Mouse (Mus musculus) cerebellum, adult 8-10 months (tissue): ENCODE measurements around the gene Erich3.
"Not testable (repeated sequence)": the region's sequence is repeated elsewhere in the genome, so short reads cannot be mapped to it uniquely, and the experiment has no call there.

Source experiments
- DNase-seq: peaks from one replicate; pipeline ENCODE4 v3.0.0; 2022

Gene Erich3

GRCm38 (mm10) chr3:154663545-154663944 is at the start of gene Erich3:
TSS of gene Erich3 (plus strand) at chr3:154663859.
- no peak for DNase-seq

DNA sequence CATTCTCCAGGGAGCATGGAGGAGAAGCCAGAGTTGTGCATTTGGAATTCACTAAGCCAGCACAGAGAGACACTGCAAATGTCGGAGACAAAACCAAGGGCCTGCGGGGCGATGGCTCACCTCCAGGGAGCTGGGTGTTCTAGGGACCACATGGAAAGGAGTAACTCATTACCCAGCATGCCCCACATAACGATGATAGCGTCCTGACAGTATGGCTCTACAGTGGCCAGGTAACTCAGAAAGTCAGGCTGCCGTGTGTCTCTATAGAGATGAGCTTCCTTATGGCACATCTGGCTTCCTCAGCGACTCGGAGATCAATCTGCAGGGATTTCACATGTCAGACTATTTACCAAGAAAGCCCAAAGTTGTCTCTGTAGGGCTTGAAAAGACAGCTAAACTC is 48.9 kb upstream of the Erich3 start:
- DNase-seq, result no peak

- DNase-seq, result no peak
Observed at GRCm38 (mm10) chr3:154615304-154615703, 48.4 kb upstream of the Erich3 start.

- DNase-seq, result no peak
Observed at GRCm38 (mm10) chr3:154616106-154616505, 47.6 kb upstream of the Erich3 start.

DNA sequence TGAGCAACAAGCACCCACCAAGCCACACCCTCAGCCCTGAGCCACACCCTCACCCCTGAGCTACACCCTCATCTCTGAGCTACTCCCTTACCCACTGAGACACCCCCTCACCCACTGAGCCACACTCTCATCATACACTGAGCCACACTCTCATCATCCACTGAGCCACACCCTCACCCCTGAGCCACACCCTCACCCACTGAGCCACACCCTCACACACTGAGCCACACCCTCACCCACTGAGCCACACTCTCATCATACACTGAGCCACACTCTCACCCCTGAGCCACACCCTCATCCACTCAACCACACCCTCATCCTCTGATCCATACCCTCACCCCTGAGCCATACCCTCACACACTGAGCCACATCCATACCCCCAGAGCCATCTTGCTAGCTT is 35.4 kb upstream of the Erich3 start:
- DNase-seq, result no peak

DNA sequence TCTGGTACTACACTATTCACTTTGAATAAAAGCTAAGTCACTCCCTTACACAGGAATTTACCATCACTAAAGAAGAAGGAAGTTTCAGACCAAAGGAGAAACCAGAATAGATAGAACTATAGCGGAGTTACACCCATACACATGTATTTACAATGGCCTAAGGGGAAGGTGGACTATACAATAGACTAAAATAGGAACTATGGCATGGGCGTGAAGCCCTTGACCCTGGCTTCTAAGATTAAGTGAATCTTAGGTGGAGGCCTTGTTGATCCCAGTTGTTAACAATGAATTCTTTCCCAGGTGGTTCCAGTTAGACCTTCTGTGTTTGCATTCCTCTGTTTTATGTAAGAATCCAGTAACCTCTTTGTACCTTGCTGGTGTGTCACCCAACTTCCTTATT is 32.4 kb upstream of the Erich3 start:
- DNase-seq, result not testable (repeated sequence)

- no peak for DNase-seq
Observed at GRCm38 (mm10) chr3:154633091-154633490, 30.6 kb upstream of the Erich3 start.

- peak; percentile 25 for DNase-seq
Observed at GRCm38 (mm10) chr3:154646638-154647442, 16.8 kb upstream of the Erich3 start.

GRCm38 (mm10) chr3:154647443-154647780 is 16.2 kb upstream of the Erich3 start:
- DNase-seq, result no peak

DNA sequence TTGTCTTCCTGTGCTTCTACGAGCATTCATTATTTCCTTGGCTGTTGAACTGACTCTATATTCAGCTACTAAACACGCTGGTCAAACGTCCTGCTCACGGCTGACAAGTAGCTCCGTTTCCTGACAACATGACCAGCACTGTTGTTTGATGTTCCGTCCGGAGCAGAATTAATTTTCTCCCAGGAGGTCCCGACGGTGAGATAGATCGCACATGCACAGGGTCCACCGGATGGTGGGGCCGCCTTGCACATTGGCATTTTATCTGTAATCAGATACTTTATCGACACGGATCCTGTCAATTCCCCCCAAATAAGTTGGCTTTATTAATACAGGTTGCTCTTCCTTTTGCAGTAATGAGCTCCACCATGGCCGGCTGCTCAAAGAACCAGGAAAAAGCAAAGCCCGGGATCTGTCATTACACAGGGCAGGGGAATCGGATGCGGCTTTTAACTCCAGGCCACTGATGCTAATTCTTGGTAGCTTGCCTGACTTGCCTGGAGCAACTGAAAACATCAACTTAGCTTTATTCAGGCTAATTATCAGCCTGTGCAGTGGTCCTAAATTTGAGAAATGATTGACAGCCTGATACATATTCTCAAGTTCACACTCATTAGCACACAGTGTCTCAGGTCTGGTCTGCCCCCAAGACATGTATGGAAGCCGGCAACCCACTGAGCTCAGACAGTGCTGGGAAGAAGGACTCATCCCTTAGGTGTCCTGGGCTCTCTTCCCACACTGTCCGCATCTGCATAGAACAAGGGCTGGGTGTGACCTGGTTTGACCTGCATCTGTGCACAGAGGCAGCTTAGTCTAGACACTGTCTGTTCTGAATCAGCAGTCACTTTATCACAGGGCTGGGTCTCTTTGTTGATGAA is 14.0 kb upstream of the Erich3 start:
- no peak for DNase-seq

GRCm38 (mm10) chr3:154651192-154651821 is 12.4 kb upstream of the Erich3 start:
- DNase-seq, result no peak

DNA sequence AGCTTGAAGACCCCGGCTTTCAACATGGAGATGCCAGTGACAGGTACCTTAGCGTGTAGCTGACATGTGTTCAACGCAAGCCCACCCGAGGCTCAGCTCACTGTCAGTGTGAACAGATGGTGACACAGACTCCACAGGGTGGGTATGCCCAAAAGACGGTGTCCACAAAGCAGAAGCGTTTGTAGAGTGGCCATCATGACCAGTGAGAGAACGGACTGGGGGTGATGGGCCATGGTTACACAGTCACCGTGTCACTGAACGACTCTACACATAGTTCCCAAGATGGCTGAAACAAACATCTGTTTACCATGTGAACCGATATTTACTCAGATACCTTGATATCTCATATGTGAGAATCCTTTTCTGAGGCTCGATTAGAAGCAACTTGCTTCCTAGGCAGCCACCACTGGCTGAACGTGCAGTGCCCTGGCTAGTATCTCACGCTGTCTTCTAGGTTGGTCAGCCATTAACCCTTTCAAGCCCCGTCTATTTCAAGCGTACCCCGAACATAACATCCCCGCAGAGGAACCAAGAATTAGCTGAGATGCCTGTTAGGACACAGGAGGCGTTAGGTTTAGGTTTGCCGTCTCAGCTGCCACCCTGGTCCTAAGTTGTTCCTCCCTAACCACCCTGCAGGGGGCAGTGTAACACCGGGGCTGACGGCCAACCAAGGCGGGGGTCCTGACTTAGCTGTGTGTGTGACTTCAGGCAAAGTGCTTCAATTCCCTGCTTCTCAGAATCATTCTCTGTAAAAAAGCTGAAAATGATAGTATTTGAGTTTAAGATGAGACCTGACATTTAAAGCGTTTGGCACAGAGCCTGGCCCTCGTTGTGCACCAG is 10.9 kb upstream of the Erich3 start:
- peak; percentile 67 for DNase-seq

DNA sequence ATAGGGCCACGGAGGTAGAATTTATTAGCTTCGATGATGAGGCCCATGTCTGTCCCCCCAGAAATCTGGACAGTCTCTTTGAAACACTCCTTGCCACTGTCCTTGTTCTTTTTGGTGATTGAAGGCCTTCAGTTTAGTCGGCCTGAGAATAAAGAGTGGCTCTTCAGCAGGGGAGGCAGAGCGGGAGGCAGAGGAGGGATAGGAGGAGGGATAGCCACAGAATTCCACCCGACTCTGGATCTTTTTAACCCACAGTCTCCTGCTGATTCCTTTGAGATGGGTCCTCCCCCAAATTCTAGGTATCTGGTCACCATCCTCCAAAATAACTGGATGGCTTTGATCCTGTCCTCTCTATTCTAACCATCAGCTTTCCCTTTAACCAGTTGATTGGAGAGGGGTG is 10.2 kb upstream of the Erich3 start:
- DNase-seq, result no peak

GRCm38 (mm10) chr3:154654284-154654683 is 9.4 kb upstream of the Erich3 start:
- no peak for DNase-seq

DNA sequence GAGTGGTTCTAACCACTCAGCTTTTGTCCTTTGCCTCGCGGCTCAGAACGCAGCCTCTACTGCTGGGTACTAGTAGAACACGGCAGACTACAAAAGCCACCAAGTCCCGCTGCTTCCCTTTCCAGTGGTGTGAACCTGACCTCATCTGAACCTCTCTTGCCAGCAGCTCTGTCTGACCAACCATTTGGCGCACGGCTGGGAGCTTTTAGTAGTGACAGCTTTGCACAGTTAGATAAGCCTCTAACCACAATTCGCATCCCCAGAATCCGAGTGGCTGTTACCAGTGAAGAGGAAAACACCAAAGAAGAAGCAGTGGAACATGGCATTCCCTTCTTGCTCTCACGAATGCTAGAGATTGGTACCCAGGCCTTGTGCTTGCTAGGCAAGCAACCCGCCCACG is 8.8 kb upstream of the Erich3 start:
- DNase-seq, result no peak

DNA sequence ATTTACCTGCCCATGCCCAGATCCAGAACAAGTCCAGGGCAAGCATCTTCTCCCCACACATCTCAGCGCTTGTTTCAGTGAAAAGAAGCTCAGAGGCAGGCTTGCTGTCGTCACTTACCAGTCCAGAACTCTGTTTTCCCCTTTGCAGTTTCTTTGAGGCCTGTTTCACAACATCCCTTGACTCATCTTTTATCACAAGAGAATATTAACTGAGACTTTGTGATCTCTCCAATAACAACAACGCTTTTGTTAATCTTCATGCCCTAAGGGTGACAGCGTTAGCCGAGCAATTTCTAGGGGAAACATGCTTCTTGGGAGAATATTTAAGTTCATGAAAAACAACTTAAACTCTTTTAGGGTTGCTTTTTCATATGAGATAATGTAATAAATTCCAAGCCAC is 7.9 kb upstream of the Erich3 start:
- DNase-seq, result no peak

- DNase-seq, result peak; percentile 76
Observed at GRCm38 (mm10) chr3:154663976-154664581, 420 bp downstream of the Erich3 start.

DNA sequence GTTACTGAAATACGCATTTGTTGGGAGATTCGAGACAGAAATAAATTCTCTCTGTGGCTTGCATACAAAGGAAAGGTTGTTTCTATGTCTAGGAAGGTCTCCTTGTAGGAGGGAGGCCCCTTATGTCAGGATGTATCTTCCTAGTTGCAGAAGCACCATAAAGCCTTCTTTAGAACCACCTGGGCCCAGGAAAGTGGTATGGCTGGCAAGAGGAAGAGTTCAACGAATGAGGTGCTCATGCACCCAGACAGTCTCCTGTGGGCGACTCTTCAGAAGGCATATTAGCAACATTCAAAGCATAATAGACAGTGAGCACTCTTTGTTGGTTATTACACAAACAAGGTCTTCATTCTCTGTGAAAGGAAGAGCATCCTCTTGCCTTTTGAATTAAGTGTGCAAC is 977 bp downstream of the Erich3 start:
- no peak for DNase-seq

DNA sequence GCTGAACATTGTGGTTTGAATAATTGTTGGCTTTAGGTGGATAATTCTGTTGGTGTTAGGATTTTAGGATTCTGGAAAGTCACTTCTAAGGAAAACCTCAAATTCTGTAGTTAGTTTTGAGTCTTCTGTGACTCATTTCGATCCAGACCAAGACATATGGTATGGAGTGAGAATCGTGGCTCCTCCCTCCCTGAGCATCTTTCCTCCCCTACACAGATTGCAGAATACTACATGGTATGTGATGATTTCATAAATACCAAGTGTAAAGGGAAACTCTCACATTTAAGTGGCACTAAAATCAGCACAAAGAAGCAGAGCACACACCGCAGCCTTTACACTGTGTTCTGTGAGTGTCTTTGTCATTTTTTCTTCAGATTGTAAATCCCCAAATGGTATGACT is 4.8 kb downstream of the Erich3 start:
- DNase-seq, result no peak

DNA sequence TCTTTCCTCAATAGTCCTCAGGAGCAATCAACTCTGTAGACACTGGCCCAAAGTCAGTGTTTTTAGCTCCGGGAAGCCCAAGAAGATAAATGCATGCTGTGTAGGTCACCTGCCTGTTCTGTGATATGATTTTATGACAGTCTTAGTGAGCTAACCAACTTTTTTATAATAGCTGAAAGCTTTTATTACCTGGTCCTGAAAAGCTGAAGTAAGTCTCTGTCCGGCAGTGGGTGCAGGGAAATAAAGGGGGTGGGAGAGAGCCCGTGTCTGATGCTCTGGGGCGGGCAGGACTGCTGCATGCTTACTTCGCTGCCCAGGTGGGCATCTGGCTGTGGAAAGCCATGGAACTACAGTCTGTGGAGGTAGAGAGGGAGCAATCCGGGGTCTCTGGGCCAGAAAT is 6.9 kb downstream of the Erich3 start:
- DNase-seq, result no peak

DNA sequence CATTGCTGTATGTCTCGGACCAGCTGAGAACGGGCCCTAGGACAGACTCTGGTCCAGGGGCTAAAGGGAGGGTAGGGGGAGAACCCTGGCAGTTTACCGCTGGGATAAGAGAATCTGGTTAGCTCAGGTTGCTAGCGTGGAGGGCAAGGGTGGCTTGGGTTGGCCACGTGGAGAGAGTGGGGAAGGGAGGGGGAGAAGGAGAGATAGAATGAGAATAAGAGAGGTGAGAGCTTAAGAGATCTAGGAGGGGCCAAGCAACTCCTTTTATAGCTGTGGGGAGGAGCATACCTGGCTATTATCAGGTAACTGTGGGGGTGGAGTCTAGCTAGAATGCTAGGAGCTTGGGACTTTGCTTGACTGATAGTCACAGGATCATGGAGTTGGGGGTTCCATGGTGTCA is 7.4 kb downstream of the Erich3 start:
- no peak for DNase-seq

- DNase-seq, result no peak
Observed at GRCm38 (mm10) chr3:154673326-154673725, 9.7 kb downstream of the Erich3 start.
